ENCODE assay signal across 14 mouse cellular contexts in genomic region chr4:14077505-14078145, GRCm38 (mm10).
A peak's percentile ranks its signal among the peaks of the same experiment; 100 is the strongest.
DNase-seq lines count a peak whose midpoint lies in the region; ATAC-seq lines count a peak whose summit lies in the region.
"Had no signal": no experiment of that assay in that cellular context is flagged by ENCODE, and none has a peak within 500 bp of the region (broad histone marks: within the 10 kb centered on the region; RNA-seq: fewer than 3 reads in every experiment).

No protein-coding gene starts in this region.

- H3K27ac ChIP-seq in forebrain, embryonic 10.5 days = peak overlapping the region; percentile 51; the same call in 1 of the 2 replicates
- no peak overlapping the region for H3K27ac ChIP-seq in forebrain, embryonic 12.5 days
- peak overlapping the region; percentile 73 for H3K27ac ChIP-seq in limb, embryonic 10.5 days
- no peak overlapping the region for H3K27ac ChIP-seq in hindbrain, embryonic 16.5 days (ENCODE audit: low read depth, low read length)
- H3K27ac ChIP-seq: midbrain, embryonic 12.5 days; neural tube, embryonic 13.5 days had no signal

- H3K27me3 ChIP-seq in forebrain, embryonic 10.5 days (ENCODE audit: poor library complexity, severe bottlenecking) = no peaks in the 10 kb centered on the region
- H3K27me3 ChIP-seq in forebrain, embryonic 12.5 days = no peaks in the 10 kb centered on the region
- H3K27me3 ChIP-seq in limb, embryonic 10.5 days (ENCODE audit: low read depth, poor library complexity, severe bottlenecking) = no peaks in the 10 kb centered on the region
- H3K27me3 ChIP-seq in hindbrain, embryonic 16.5 days (replicated peaks; ENCODE audit: control insufficient read depth, insufficient read depth, low read length) = no peaks in the 10 kb centered on the region
- H3K27me3 ChIP-seq: midbrain, embryonic 12.5 days; neural tube, embryonic 13.5 days had no signal

- intact Hi-C loops in left cerebral cortex, postnatal 4 days (cut with DNase I) = no loop called here
- intact Hi-C loops in left cerebral cortex, postnatal 36 days (cut with DNase I) = no loop called here

- H3K4me2 ChIP-seq in forebrain, embryonic 12.5 days = no peak overlapping the region
- no peak overlapping the region for H3K4me2 ChIP-seq in hindbrain, embryonic 16.5 days (ENCODE audit: low read length)
- H3K4me2 ChIP-seq: midbrain, embryonic 12.5 days; neural tube, embryonic 13.5 days had no signal

- H3K9me3 ChIP-seq in forebrain, embryonic 10.5 days = no peaks in the 10 kb centered on the region
- no peaks in the 10 kb centered on the region for H3K9me3 ChIP-seq in forebrain, embryonic 12.5 days
- no peaks in the 10 kb centered on the region for H3K9me3 ChIP-seq in limb, embryonic 10.5 days (replicated peaks)
- no peaks in the 10 kb centered on the region for H3K9me3 ChIP-seq in hindbrain, embryonic 16.5 days (ENCODE audit: control insufficient read depth, low read length)
- H3K9me3 ChIP-seq: midbrain, embryonic 12.5 days; neural tube, embryonic 13.5 days had no signal

- 83% methylated on average over 3 of the region's 3 CpGs for WGBS in forebrain, embryonic 10.5 days
- 79% methylated on average over 3 of the region's 3 CpGs for WGBS in forebrain, embryonic 12.5 days
- WGBS in limb, embryonic 10.5 days = 85% methylated on average over 3 of the region's 3 CpGs
- 71% methylated on average over 3 of the region's 3 CpGs for whole genome bisulfite sequencing in hindbrain, embryonic 16.5 days

- H3K9ac ChIP-seq in forebrain, embryonic 12.5 days = no peak overlapping the region
- no peak overlapping the region for H3K9ac ChIP-seq in hindbrain, embryonic 16.5 days (ENCODE audit: low read depth, low read length)
- H3K9ac ChIP-seq: midbrain, embryonic 12.5 days; neural tube, embryonic 13.5 days had no signal

- no peak; the same call in 1 of the 2 replicates for ATAC-seq in forebrain, embryonic 12.5 days (ENCODE audit: low FRiP score)
- no peak for ATAC-seq in hindbrain, embryonic 16.5 days
- ATAC-seq: intestine, embryonic 16.5 days had no signal

- H3K36me3 ChIP-seq in forebrain, embryonic 10.5 days (replicated peaks) = no peaks in the 10 kb centered on the region
- no peaks in the 10 kb centered on the region for H3K36me3 ChIP-seq in forebrain, embryonic 12.5 days (replicated peaks)
- no peaks in the 10 kb centered on the region for H3K36me3 ChIP-seq in limb, embryonic 10.5 days
- H3K36me3 ChIP-seq in hindbrain, embryonic 16.5 days (ENCODE audit: control insufficient read depth, insufficient read depth, low read length) = no peaks in the 10 kb centered on the region
- H3K36me3 ChIP-seq: midbrain, embryonic 12.5 days; neural tube, embryonic 13.5 days had no signal

- no peak for DNase-seq in forebrain, embryonic 10.5 days (ENCODE audit: extremely low spot score, low spot score)
- peak; percentile 26 for DNase-seq in left cerebral cortex, postnatal 4 days
- no peak for DNase-seq in left cerebral cortex, postnatal 36 days (ENCODE audit: low spot score in 2 of 2)
- DNase-seq in cerebellum, adult 9-11 months = peak; percentile 27
- no peak for DNase-seq in limb, embryonic 10.5 days (ENCODE audit: low spot score)
- no peak for DNase-seq in testis, postnatal 14 days (ENCODE audit: low spot score)
- DNase-seq: gastrocnemius, postnatal 36 days; layer of hippocampus, postnatal 36 days; thymus, postnatal 36 days had no signal

- H3K4me3 ChIP-seq in forebrain, embryonic 10.5 days = no peak overlapping the region
- H3K4me3 ChIP-seq in forebrain, embryonic 12.5 days (replicated peaks) = no peak overlapping the region
- no peak overlapping the region for H3K4me3 ChIP-seq in limb, embryonic 10.5 days
- no peak overlapping the region for H3K4me3 ChIP-seq in hindbrain, embryonic 16.5 days (ENCODE audit: low read length)
- H3K4me3 ChIP-seq: midbrain, embryonic 12.5 days; neural tube, embryonic 13.5 days had no signal

- H3K4me1 ChIP-seq in forebrain, embryonic 10.5 days = peaks cover 15% of the 10 kb centered on the region
- H3K4me1 ChIP-seq in forebrain, embryonic 12.5 days = peaks cover 8% of the 10 kb centered on the region; the same call in 1 of the 2 replicates
- H3K4me1 ChIP-seq in limb, embryonic 10.5 days = peaks cover 13% of the 10 kb centered on the region
- H3K4me1 ChIP-seq in hindbrain, embryonic 16.5 days (ENCODE audit: control insufficient read depth, insufficient read depth, low read depth, low read length) = no peaks in the 10 kb centered on the region
- H3K4me1 ChIP-seq: midbrain, embryonic 12.5 days had no signal

Comparison
In these comparisons a context has a peak if more than half of its experiments do, and no peak if none do; other contexts are left out.
1. DNase-seq: peak in left cerebral cortex, postnatal 4 days (single experiment) and cerebellum, adult 9-11 months (single experiment); none in forebrain, embryonic 10.5 days (single experiment), left cerebral cortex, postnatal 36 days (0 of 2), limb, embryonic 10.5 days (single experiment) and testis, postnatal 14 days (single experiment).
2. H3K27ac ChIP-seq: peak in forebrain, embryonic 10.5 days (single experiment) and limb, embryonic 10.5 days (single experiment); none in forebrain, embryonic 12.5 days (single experiment) and hindbrain, embryonic 16.5 days (single experiment).